Mouse (Mus musculus): ENCODE data around the gene Plekhg4.

GRCm38 (mm10) chr8:105359646-105360045, 13.4 kb upstream of the Plekhg4 start:
- TF ChIP-seq CTCF (IDR thresholded peaks at IDR 0.05; ENCODE audit: insufficient read depth, low read depth, low read length) (no peak), POLR2A (IDR thresholded peaks at IDR 0.05; ENCODE audit: insufficient read depth, low read depth, low read length) (no peak)

Data from olfactory bulb, adult 2 months (tissue).